Mouse (Mus musculus): ENCODE measurements around the gene Tmem178b.

- TF ChIP-seq CTCF (IDR thresholded peaks at IDR 0.05; ENCODE audit: borderline replicate concordance, insufficient read depth, low read length) (no peak), POLR2A (IDR thresholded peaks at IDR 0.05; ENCODE audit: low read depth, low read length) (no peak)
These were observed 25.5 kb upstream of the Tmem178b start for GRCm38 (mm10) chr6:39847538-39847937.

Measured in embryonic fibroblast, embryonic 13.5 days (primary cell).